Mouse (Mus musculus) urinary bladder, adult 18-20 months (tissue): ENCODE data around the gene Slc38a10.

Source experiments
- DNase-seq, 2 experiments: peaks; one replicate each; pipeline ENCODE4 v3.0.0; 2022; ENCODE audit warnings: low spot score in 2 of 2, mixed read lengths in 2 of 2

Gene Slc38a10

GRCm38 (mm10) chr11:120175948-120176347, 24.8 kb upstream of the Slc38a10 start:
- no peak for DNase-seq

- DNase-seq: no peak
Measured at GRCm38 (mm10) chr11:120173213-120173612, 22.1 kb upstream of the Slc38a10 start.

- DNase-seq: no peak
Measured at GRCm38 (mm10) chr11:120171168-120171567, 20.0 kb upstream of the Slc38a10 start.

- peak; percentile 26 to 37 for DNase-seq
Measured at GRCm38 (mm10) chr11:120169208-120169992, 18.3 kb upstream of the Slc38a10 start.

GRCm38 (mm10) chr11:120168516-120168915, 17.4 kb upstream of the Slc38a10 start:
- DNase-seq: no peak

GRCm38 (mm10) chr11:120167921-120168356, 16.8 kb upstream of the Slc38a10 start:
- DNase-seq: no peak

- DNase-seq: no peak
Measured at GRCm38 (mm10) chr11:120167059-120167458, 15.9 kb upstream of the Slc38a10 start.

- DNase-seq: no peak
Measured at GRCm38 (mm10) chr11:120164471-120165261, 13.5 kb upstream of the Slc38a10 start.

- no peak for DNase-seq
Measured at GRCm38 (mm10) chr11:120164028-120164427, 12.9 kb upstream of the Slc38a10 start.

- no peak for DNase-seq
Measured at GRCm38 (mm10) chr11:120163207-120163606, 12.1 kb upstream of the Slc38a10 start.

GRCm38 (mm10) chr11:120161245-120161644, 10.1 kb upstream of the Slc38a10 start:
- no peak for DNase-seq

- DNase-seq: no peak
Measured at GRCm38 (mm10) chr11:120160478-120160877, 9.3 kb upstream of the Slc38a10 start.

- no peak for DNase-seq
Measured at GRCm38 (mm10) chr11:120159653-120160052, 8.5 kb upstream of the Slc38a10 start.

GRCm38 (mm10) chr11:120158828-120159227, 7.7 kb upstream of the Slc38a10 start:
- no peak for DNase-seq

- DNase-seq: peak in 1 of 2 experiments; percentile 38
Measured at GRCm38 (mm10) chr11:120150440-120151112, 570 bp downstream of the Slc38a10 start.

GRCm38 (mm10) chr11:120149510-120150200, 1.5 kb downstream of the Slc38a10 start:
- no peak for DNase-seq

- DNase-seq: no peak
Measured at GRCm38 (mm10) chr11:120148201-120148855, 2.8 kb downstream of the Slc38a10 start.

- no peak for DNase-seq
Measured at GRCm38 (mm10) chr11:120143708-120144497, 7.2 kb downstream of the Slc38a10 start.

GRCm38 (mm10) chr11:120142601-120143051, 8.5 kb downstream of the Slc38a10 start:
- no peak for DNase-seq

GRCm38 (mm10) chr11:120140255-120140654, 10.9 kb downstream of the Slc38a10 start:
- DNase-seq: no peak
